Mouse (Mus musculus): ENCODE data around the gene Gemin7. TPM values are rescaled to one million over a fixed set of nuclear protein-coding genes. Genes with fewer than 3 reads are reported as not detected.

Gemin7 gene
- polyA plus RNA-seq (2015; fragmentation: Nextera tagmentation; extraction: Ambion mirVana): 108 and 114 TPM in 2 replicates

- Histone ChIP-seq H3K27ac (replicated peaks) (peak within 1 kb of the TSS; percentile 30; the same call in 1 of the 2 replicates), H3K9ac (ENCODE audit: low read length) (peak within 1 kb of the TSS; percentile 52), H3K27me3 (ENCODE audit: control insufficient read depth, insufficient read depth, low read length) (no peaks in the 10 kb centered on the region), H3K36me3 (ENCODE audit: control insufficient read depth, insufficient read depth, low read length) (no peaks in the 10 kb centered on the region), H3K4me1 (replicated peaks; ENCODE audit: control insufficient read depth, insufficient read depth) (peaks cover 7% of the 10 kb centered on the region), H3K4me2 (replicated peaks; ENCODE audit: low read depth) (peak within 1 kb of the TSS; percentile 71), H3K9me3 (ENCODE audit: control insufficient read depth, low read length) (no peaks in the 10 kb centered on the region), H3K4me3 (ENCODE audit: low read depth, low read length) (peak within 1 kb of the TSS; percentile 42)
- ATAC-seq (ENCODE audit: low FRiP score, low TSS enrichment): no peak
- TF ChIP-seq CTCF (IDR thresholded peaks at IDR 0.05; ENCODE audit: low read depth): no peak
- TF ChIP-seq EP300 (optimal IDR thresholded peaks at IDR 0.05): no peak
- peak; percentile 41 for DNase-seq (ENCODE audit: low spot score)
- WGBS: 2% methylated on average over 52 of the region's 56 CpGs
Measured at GRCm38 (mm10) chr7:19577141-19577852, at the start of gene Gemin7, which contains the start of gene Zfp296. Gene Gemin7, minus strand, starts transcription at chr7:19577595. Gene Zfp296, plus strand, starts transcription at chr7:19577287.

DNA sequence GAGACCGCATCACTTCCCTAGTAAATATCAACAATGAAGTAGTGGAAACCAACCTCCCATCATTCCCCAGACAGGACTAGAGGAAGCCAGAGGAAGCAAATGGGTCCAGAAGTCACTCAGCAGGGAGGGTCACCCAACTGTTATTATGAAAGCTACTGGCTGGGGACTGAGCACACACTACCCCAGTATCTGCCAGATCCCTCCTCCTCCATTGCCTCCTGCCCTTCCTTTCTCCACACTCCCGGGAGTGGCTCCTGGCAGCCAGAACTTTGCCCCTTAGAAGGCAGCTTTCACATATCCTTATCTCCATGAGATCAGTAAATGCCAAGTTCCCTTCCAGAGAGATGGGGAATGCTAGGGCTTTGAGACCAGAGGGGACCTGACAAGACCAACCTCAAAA, 46.0 kb upstream of the Gemin7 start:
- Histone ChIP-seq H3K4me3 (ENCODE audit: low read depth, low read length) (no peak overlapping the region), H3K9me3 (ENCODE audit: control insufficient read depth, low read length) (no peaks in the 10 kb centered on the region), H3K9ac (ENCODE audit: low read length) (no peak overlapping the region), H3K27me3 (ENCODE audit: control insufficient read depth, insufficient read depth, low read length) (no peaks in the 10 kb centered on the region), H3K4me1 (replicated peaks; ENCODE audit: control insufficient read depth, insufficient read depth) (no peaks in the 10 kb centered on the region), H3K4me2 (replicated peaks; ENCODE audit: low read depth) (no peak overlapping the region), H3K27ac (replicated peaks) (no peak overlapping the region), H3K36me3 (ENCODE audit: control insufficient read depth, insufficient read depth, low read length) (no peaks in the 10 kb centered on the region)
- WGBS: 54% methylated on average over 2 of the region's 2 CpGs
- ATAC-seq (ENCODE audit: low FRiP score, low TSS enrichment) (no peak), DNase-seq (ENCODE audit: low spot score) (peak; percentile 41)
- TF ChIP-seq EP300 (optimal IDR thresholded peaks at IDR 0.05) (no peak), CTCF (IDR thresholded peaks at IDR 0.05; ENCODE audit: low read depth) (no peak)

DNA sequence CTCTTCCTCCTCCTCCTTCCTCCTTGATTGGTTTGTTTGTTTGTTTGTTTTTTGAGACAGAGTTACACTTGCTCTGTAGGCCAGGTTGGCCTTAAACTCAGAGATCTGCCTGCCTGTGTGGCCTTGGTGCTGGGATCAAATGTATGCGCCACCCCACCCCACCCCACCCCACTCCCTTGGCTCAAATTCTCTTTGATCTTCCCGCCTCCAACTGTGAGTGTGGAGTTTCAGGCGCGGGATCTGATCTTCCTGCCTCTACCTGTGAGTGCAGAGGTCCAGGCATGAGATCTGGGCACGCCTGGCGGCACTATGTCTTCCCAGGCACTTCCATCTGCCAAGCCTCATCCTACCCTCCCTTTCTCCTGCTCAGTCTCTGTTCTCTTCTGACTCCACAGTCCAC, 44.8 kb upstream of the Gemin7 start:
- Histone ChIP-seq H3K36me3 (ENCODE audit: control insufficient read depth, insufficient read depth, low read length) (no peaks in the 10 kb centered on the region), H3K27ac (replicated peaks) (no peak overlapping the region)

GRCm38 (mm10) chr7:19620811-19621210, 43.4 kb upstream of the Gemin7 start:
- WGBS: 86% methylated on average over 7 of the region's 7 CpGs
- TF ChIP-seq EP300 (optimal IDR thresholded peaks at IDR 0.05) (no peak), CTCF (IDR thresholded peaks at IDR 0.05; ENCODE audit: low read depth) (no peak)
- Histone ChIP-seq H3K4me2 (replicated peaks; ENCODE audit: low read depth) (no peak overlapping the region), H3K9me3 (ENCODE audit: control insufficient read depth, low read length) (no peaks in the 10 kb centered on the region), H3K27me3 (ENCODE audit: control insufficient read depth, insufficient read depth, low read length) (no peaks in the 10 kb centered on the region), H3K4me3 (ENCODE audit: low read depth, low read length) (no peak overlapping the region), H3K27ac (replicated peaks) (no peak overlapping the region), H3K9ac (ENCODE audit: low read length) (no peak overlapping the region), H3K36me3 (ENCODE audit: control insufficient read depth, insufficient read depth, low read length) (no peaks in the 10 kb centered on the region), H3K4me1 (replicated peaks; ENCODE audit: control insufficient read depth, insufficient read depth) (no peaks in the 10 kb centered on the region)
- ATAC-seq (ENCODE audit: low FRiP score, low TSS enrichment): no peak
- no peak for DNase-seq (ENCODE audit: low spot score)

More for the DNA sequence above, 44.8 kb upstream of the Gemin7 start:
- ATAC-seq (ENCODE audit: low FRiP score, low TSS enrichment): no peak
- no peaks in the 10 kb centered on the region for H3K4me1 ChIP-seq (replicated peaks; ENCODE audit: control insufficient read depth, insufficient read depth)
- 36% methylated on average over 6 of the region's 6 CpGs for WGBS
- no peak overlapping the region for H3K9ac ChIP-seq (ENCODE audit: low read length)
- H3K9me3 ChIP-seq (ENCODE audit: control insufficient read depth, low read length): no peaks in the 10 kb centered on the region
- H3K27me3 ChIP-seq (ENCODE audit: control insufficient read depth, insufficient read depth, low read length): no peaks in the 10 kb centered on the region
- no peak overlapping the region for H3K4me2 ChIP-seq (replicated peaks; ENCODE audit: low read depth)
- no peak for DNase-seq (ENCODE audit: low spot score)
- TF ChIP-seq CTCF (IDR thresholded peaks at IDR 0.05; ENCODE audit: low read depth): no peak
- TF ChIP-seq EP300 (optimal IDR thresholded peaks at IDR 0.05): no peak
- H3K4me3 ChIP-seq (ENCODE audit: low read depth, low read length): no peak overlapping the region

- Histone ChIP-seq H3K9me3 (ENCODE audit: control insufficient read depth, low read length) (no peaks in the 10 kb centered on the region), H3K4me1 (replicated peaks; ENCODE audit: control insufficient read depth, insufficient read depth) (no peaks in the 10 kb centered on the region), H3K27ac (replicated peaks) (no peak overlapping the region), H3K36me3 (ENCODE audit: control insufficient read depth, insufficient read depth, low read length) (no peaks in the 10 kb centered on the region), H3K4me3 (ENCODE audit: low read depth, low read length) (peak overlapping the region; percentile 12; the same call in 1 of the 2 replicates), H3K27me3 (ENCODE audit: control insufficient read depth, insufficient read depth, low read length) (no peaks in the 10 kb centered on the region), H3K4me2 (replicated peaks; ENCODE audit: low read depth) (peak overlapping the region; percentile 53), H3K9ac (ENCODE audit: low read length) (peak overlapping the region; percentile 53)
- WGBS: 12% methylated on average over 35 of the region's 35 CpGs
- ATAC-seq (ENCODE audit: low FRiP score, low TSS enrichment) (peak; percentile 72), DNase-seq (ENCODE audit: low spot score) (peak; percentile 78)
- TF ChIP-seq CTCF (IDR thresholded peaks at IDR 0.05; ENCODE audit: low read depth) (peak; percentile 95), EP300 (optimal IDR thresholded peaks at IDR 0.05) (no peak)
Measured at GRCm38 (mm10) chr7:19619004-19619801, 41.8 kb upstream of the Gemin7 start.
